Mouse (Mus musculus) Muller cell, postnatal 12 days (primary cell): ENCODE measurements around the gene Irf2bpl.

Source experiments
- DNase-seq: peaks from one replicate; pipeline ENCODE4 v3.0.0-alpha.2; 2015; ENCODE audit errors: inconsistent ontology term

The Irf2bpl gene

DNA sequence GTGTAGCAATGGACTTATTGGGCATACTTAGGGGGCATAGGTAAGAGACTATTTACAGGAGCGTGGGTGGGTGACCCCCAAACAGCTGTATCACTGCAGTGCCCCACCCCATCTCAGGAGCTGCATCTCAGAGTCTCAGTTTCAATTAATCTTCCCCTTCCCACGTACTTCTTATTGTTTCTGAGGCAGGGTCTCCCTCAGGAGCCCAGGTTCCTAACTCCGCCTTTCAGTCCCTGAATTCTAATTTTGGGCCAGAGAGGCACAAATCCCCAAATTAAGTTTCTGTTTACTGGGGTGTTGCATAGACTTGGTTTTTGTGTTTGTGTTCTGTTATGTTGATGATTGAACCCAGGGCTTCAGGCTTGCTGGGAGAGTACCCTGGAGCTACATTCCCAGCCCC, 13.8 kb upstream of the Irf2bpl start:
- DNase-seq: no peak

DNA sequence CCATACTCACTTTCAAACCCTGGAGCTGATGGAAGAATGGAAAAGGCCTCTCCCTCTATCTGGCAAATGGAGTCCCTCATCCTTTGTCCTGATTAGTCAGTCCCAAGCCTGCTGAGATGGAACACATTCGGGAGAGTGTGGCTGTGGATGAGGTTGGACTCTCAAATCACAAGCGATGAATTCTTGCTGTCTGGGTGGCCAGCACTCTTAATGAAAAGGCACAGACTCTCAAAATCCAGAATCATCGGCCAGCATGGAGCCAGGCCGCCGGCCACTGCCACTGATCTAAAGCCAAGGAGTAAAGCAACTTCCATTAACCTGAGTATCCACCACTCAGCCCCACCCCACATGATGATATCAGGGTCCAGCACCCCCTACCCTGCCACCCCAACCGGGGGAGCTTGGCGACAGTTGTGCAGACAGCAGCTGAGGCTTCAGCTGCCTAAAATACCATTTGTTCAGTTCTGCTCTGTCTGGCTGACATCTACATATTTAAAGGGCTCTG, 13.2 kb upstream of the Irf2bpl start:
- DNase-seq: peak; percentile 77

DNA sequence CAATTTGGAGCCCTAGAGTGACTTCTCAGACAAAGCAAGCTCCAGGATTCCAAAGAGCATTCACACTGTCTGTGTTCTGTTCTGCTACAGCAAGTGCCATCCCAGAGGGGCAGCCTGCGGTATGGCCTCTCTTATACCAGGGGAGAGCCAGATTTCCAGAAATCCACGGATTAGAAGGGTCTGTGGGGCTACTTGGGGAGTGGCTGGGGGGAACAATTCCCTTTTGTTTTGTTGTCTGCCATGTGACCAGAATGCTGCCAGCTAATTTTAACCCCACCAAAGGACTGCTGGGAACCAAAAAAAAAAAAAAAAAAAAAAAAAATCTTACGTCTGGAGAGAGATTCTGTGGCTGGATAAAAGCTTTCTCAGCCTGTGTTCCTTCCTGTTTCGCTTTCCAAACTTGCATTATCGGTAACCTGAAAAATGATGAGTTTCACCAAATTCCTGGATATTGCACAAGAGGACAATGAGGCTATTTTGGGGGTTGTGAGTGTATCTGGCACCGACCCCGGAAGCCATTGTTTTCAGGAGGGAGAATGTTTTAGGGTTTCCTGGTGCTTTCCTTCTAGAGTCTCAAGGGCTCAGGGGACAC, 12.4 kb upstream of the Irf2bpl start:
- DNase-seq: peak; percentile 90

- DNase-seq: peak; percentile 54
Measured at GRCm38 (mm10) chr12:86896441-86896890, 11.9 kb upstream of the Irf2bpl start.

GRCm38 (mm10) chr12:86895703-86896409, 11.3 kb upstream of the Irf2bpl start:
- peak; percentile 27 for DNase-seq

- no peak for DNase-seq
Measured at GRCm38 (mm10) chr12:86894841-86895428, 10.3 kb upstream of the Irf2bpl start.

DNA sequence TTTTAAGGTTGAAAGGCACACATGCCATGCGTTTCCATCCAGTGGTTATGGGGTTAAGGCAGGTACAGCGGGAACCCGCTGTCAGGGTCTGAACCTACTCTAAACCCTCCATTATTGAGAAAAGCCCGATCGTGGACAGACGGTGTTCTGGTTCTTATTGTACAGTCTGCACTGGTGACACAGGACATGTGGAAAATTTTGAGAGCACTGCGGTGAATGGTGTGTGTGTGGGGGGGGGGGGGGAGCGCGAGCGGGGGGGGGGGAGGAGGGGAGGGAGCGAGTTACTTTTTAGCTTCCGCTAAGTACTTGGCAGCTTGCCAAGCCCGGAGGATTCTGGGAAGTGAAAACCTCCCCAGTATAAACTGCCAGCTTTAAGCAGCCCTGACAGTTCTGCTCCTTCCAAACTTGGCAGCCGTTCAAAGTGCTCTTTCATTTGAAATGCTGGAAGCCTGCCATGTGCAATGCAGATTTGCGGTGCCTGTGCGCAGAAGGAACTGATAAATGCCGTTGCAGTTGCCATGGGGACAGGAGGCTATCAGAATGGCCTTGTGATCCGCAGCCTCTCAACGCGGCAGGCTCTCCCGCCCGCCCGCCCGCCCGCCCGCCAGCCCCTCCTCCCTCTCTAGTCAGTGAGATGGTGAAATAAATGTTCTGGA, 9.7 kb upstream of the Irf2bpl start:
- DNase-seq: peak; percentile 98

GRCm38 (mm10) chr12:86893326-86894183, 9.0 kb upstream of the Irf2bpl start:
- peak; percentile 63 for DNase-seq

GRCm38 (mm10) chr12:86892711-86893311, 8.2 kb upstream of the Irf2bpl start:
- DNase-seq: peak; percentile 87

DNA sequence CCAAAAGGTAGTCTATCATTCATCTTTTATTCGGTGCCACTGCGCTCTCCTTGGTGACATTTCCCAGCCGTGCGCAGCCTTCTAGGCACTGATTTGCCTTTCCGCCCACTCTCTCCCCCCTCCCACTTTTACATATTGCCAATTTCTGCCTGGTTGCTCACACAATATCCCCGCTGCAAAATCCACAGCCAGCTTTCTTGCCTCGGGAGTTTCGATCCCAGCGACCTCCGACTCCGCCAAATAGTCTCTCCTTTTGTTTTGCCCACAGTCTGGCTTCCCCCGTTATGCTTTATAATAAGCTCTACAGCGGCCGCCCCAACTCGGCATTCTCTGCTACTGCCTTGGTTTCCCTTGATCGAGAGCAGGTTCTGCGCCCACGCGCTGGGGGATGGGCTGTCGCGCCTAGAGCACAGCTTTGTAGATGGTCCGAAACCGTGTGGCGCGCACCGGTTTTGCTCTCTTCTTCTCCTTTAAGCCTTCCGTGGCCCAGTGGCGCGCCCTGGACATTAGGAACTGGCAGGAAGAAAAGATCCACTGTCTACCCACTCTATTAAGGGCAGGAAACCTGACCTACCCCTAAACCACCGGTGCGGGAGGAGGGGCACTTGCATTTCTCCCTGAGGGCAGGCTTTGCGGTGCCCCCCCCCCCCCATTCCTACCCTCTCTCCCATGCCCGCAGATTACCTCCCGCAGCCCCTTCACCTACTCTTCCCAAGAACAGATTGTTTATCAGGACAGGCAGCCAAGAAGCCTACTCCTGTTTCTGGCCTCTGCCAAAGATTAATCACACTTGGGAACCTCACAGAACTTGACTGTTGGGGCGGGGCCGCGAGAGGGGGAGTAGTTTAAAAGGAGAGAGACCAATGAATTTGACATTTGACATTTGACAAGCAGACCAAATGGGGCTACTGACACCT, 7.4 kb upstream of the Irf2bpl start:
- DNase-seq: peak; percentile 93

GRCm38 (mm10) chr12:86891454-86891785, 6.8 kb upstream of the Irf2bpl start:
- DNase-seq: peak; percentile 42

DNA sequence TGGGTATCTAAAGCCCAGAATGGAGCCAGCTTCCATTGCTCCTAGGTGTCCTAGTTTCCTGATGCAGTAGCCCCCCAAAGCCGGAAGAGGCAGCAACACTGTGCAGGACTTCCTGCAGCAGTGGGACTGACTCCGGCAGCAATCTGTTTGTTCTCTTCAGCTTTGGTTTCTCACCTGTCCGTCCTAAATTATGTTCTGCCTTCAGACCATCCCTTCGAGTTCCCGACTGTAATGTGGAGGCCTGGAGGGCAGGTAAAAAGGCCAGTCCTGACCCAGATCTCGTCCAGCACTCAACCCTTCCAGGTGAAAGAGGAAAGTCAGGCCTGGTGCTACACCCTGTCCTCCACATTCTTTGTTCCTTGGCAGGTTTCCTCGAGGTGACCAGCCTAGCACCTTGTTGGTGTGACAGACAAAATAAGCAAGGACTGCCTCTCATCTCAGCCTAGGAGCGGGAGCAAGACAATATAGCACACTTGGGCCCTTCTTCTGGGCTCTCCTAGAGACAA, 6.3 kb upstream of the Irf2bpl start:
- peak; percentile 18 for DNase-seq

GRCm38 (mm10) chr12:86890091-86890720, 5.6 kb upstream of the Irf2bpl start:
- DNase-seq: no peak

DNA sequence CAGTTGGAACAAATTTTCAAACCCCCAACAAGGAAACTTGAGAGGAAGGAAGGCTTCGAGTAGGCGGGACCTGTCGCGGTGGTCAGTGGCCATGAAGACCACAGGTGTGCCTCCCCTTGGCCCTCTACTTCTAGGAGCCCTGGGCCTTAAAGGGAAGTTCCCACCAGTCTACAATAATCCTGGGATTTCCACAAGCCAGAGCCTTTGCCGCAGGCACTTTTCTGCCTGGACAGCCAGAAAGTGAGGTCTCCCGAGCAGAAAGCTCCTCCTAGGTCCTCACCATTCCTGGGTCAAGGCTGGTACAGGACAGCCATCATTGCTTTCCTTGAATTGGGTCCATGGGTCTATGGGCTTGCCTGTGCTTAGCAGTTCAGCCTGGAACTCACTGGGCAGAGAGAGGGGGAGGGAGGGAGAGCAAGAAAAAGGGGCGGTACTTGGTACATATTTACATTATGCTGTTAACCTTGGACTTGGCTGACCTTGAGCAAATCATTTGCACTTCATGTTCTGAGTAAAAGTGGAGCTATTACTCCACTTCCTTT, 4.6 kb upstream of the Irf2bpl start:
- no peak for DNase-seq

DNA sequence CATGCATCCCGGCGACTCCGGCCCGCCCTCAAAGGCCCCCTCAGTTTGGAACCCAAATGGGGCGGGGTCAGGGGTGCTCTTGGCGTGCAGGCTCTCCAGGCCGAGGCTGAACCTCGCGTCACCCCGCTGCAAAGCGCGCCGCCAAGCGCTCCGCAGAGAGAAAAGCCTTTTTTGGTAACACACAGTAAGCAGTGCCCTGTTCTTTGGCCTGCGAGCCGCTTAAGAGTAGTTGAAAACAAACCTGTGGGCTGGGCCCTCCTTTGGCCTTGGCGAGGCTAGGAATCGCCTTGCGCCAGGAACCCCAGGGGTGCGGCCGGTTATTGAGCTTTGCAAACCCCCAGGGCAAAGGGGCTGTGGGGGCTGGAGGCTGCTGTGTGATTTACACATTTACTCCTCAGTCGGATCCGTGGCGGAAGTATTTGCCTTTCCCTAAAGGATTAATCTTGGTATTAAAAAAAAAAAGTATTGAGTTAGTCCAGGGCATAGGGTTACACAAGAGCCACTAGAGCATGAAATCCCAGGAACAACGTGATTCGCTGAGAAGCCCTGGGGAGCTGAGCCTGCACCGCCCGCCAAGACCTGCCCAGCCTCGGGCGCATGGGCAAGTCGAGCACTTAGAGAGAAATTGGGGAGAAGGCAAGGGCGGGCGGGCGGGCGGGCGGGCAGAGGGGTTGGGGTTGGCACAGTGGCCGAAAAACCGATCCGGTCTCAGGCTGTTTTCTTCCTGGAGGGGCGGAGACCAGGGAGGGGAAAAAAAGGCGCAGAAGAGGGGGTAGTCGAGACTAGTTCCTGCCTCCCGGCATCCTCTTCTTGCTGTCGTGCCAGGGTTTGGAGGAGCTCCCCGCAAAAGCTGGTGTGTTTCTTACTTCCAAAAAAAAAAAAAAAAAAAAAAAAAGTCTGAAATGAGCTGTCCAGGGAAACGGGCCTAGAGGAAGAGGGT, 3.8 kb upstream of the Irf2bpl start:
- DNase-seq: peak; percentile 93

DNA sequence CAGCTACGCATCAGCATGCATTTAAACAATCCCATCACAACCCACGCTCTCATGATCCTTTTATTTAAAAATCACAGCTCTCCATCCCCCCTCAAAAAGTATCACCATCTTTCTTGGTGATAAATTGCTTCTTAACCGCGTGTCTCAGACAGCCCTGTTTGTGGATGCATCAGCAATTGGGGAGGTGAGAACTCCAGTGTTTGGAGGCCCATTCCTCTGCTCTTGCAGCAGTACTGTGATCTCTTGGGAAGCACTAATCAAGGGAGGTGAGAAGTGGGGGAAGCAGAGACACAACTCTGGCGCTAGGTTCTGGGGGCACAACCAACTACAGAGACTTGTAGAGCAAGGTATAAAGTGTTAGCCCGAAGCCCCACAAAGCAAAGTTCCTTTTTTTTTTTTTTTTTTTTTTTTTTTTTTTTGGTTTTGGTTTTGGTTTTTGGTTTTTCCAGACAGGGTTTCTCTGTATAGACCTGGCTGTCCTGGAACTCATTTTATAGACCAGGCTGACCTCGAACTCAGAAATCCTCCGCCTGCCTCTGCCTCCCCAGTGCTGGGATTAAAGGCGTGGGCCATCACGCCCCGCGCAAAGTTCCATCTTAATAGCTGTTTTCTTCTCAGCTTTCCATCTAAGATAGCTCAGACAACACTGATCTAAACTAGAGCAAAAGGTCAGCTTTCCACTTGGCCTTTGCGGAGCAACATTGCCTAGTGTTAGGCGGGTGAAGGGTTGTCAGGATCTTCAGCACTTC, 3.0 kb upstream of the Irf2bpl start:
- DNase-seq: peak; percentile 11

GRCm38 (mm10) chr12:86886446-86886965, 1.9 kb upstream of the Irf2bpl start:
- DNase-seq: no peak
